Mouse (Mus musculus) lung, postnatal 10 days (tissue): Measurements from ENCODE around the gene Tmem208.
A peak's percentile ranks its signal among the peaks of the same experiment; 100 is the strongest.
"Not testable (repeated sequence)": the region's sequence is repeated elsewhere in the genome, so short reads cannot be mapped to it uniquely, and the experiment has no call there.

Experiments
- DNase-seq: peaks from one replicate; pipeline ENCODE4 v3.0.0; 2021

The Tmem208 gene

GRCm38 (mm10) chr8:105326141-105326672 is at the start of gene Tmem208, which contains the start of gene Lrrc29:
Gene Tmem208, plus strand, starts transcription at chr8:105326354.
Gene Lrrc29, minus strand, starts transcription at chr8:105326278.
- peak; percentile 99 for DNase-seq

GRCm38 (mm10) chr8:105278911-105279334 is 47.2 kb upstream of the Tmem208 start:
- peak; percentile 85 for DNase-seq

GRCm38 (mm10) chr8:105280567-105280966 is 45.6 kb upstream of the Tmem208 start:
- DNase-seq, result no peak

- peak; percentile 76 for DNase-seq
Observed at GRCm38 (mm10) chr8:105281821-105282220, 44.3 kb upstream of the Tmem208 start.

- DNase-seq, result no peak
Observed at GRCm38 (mm10) chr8:105282239-105282638, 43.9 kb upstream of the Tmem208 start.

- DNase-seq, result peak; percentile 75
Observed at GRCm38 (mm10) chr8:105283074-105283473, 43.1 kb upstream of the Tmem208 start.

GRCm38 (mm10) chr8:105285514-105285913 is 40.6 kb upstream of the Tmem208 start:
- DNase-seq, result no peak

- DNase-seq, result no peak
Observed at GRCm38 (mm10) chr8:105286907-105287306, 39.2 kb upstream of the Tmem208 start.

- DNase-seq, result no peak
Observed at GRCm38 (mm10) chr8:105288231-105288630, 37.9 kb upstream of the Tmem208 start.

GRCm38 (mm10) chr8:105288958-105289732 is 37.0 kb upstream of the Tmem208 start:
- peak; percentile 97 for DNase-seq

GRCm38 (mm10) chr8:105289805-105290460 is 36.2 kb upstream of the Tmem208 start, which contains the start of gene 4931428F04Rik:
Gene 4931428F04Rik, minus strand, starts transcription at chr8:105289864.
- DNase-seq, result peak; percentile 80

GRCm38 (mm10) chr8:105290554-105291314 is 35.4 kb upstream of the Tmem208 start:
- peak; percentile 96 for DNase-seq

GRCm38 (mm10) chr8:105291364-105291763 is 34.8 kb upstream of the Tmem208 start:
- not testable (repeated sequence) for DNase-seq

- not testable (repeated sequence) for DNase-seq
Observed at GRCm38 (mm10) chr8:105291802-105292201, 34.4 kb upstream of the Tmem208 start.

GRCm38 (mm10) chr8:105292471-105292870 is 33.7 kb upstream of the Tmem208 start:
- DNase-seq, result no peak

- no peak for DNase-seq
Observed at GRCm38 (mm10) chr8:105293405-105293804, 32.7 kb upstream of the Tmem208 start.

GRCm38 (mm10) chr8:105294776-105295175 is 31.4 kb upstream of the Tmem208 start:
- no peak for DNase-seq

GRCm38 (mm10) chr8:105295256-105295655 is 30.9 kb upstream of the Tmem208 start:
- DNase-seq, result no peak

- DNase-seq, result peak; percentile 61
Observed at GRCm38 (mm10) chr8:105295895-105296573, 30.1 kb upstream of the Tmem208 start, which contains the start of gene Exoc3l. Gene Exoc3l, minus strand, starts transcription at chr8:105296101.

GRCm38 (mm10) chr8:105297511-105298192 is 28.5 kb upstream of the Tmem208 start, which contains the start of gene E2f4:
Gene E2f4, plus strand, starts transcription at chr8:105297663.
- DNase-seq, result peak; percentile 95
